Mouse (Mus musculus): ENCODE data around the gene Rif1.

DNA sequence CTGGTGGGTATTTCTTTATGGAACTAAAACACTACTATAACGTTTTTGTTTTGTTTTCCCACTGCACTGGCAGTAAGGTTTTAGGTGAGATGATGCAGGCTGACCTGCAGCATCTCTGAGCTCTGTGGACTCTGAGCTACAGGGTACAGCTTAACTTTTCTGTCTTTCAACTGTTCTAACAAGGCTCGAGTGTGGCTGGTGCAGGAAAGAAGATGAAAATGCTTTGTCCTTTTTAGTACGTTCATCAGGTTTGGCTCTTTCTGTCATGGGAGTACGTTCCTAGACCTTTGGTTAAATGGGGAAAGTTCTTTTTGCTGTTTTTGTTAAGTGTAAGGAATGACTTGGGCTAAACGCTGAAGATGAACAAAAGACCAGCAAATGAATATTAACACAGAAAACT is 34.1 kb upstream of the Rif1 start:
- TF ChIP-seq TAL1 (IDR thresholded peaks at IDR 0.05; ENCODE audit: low read length) (no peak), GATA1 (IDR thresholded peaks at IDR 0.05; ENCODE audit: low read length) (no peak)
